Mouse (Mus musculus): ENCODE data around the gene Cdh19.

Cdh19 gene

GRCm38 (mm10) chr1:110977484-110977883 lies at the start of gene Cdh19:
Cdh19 (minus strand) TSS chr1:110977584.
- DNase-seq (ENCODE audit: low spot score): no peak

GRCm38 (mm10) chr1:111020434-111021060 lies 43.2 kb upstream of the Cdh19 start:
- DNase-seq (ENCODE audit: low spot score): no peak

GRCm38 (mm10) chr1:111017640-111018039 lies 40.3 kb upstream of the Cdh19 start:
- DNase-seq (ENCODE audit: low spot score): no peak

- DNase-seq (ENCODE audit: low spot score): no peak
Observed at GRCm38 (mm10) chr1:110989824-110990223, 12.4 kb upstream of the Cdh19 start.

GRCm38 (mm10) chr1:110969201-110969600 lies 8.2 kb downstream of the Cdh19 start:
- no peak for DNase-seq (ENCODE audit: low spot score)

- DNase-seq (ENCODE audit: low spot score): no peak
Observed at GRCm38 (mm10) chr1:110909752-110910151, 67.6 kb downstream of the Cdh19 start.

- no peak for DNase-seq (ENCODE audit: low spot score)
Observed at GRCm38 (mm10) chr1:110909218-110909617, 68.2 kb downstream of the Cdh19 start.

GRCm38 (mm10) chr1:110904266-110904665 lies 73.1 kb downstream of the Cdh19 start:
- no peak for DNase-seq (ENCODE audit: low spot score)
